ENCODE assay signal across 14 mouse cellular contexts in genomic region chr1:91952912-91953311, GRCm38 (mm10).
"Had no signal": no experiment of that assay in that cellular context is flagged by ENCODE, and none has a peak within 500 bp of the region (broad histone marks: within the 10 kb centered on the region; RNA-seq: fewer than 3 reads in every experiment).

No protein-coding gene starts in this region.

- H3K4me3 ChIP-seq: layer of hippocampus, adult 2 months; limb, embryonic 13.5 days had no signal

- ATAC-seq: lung, postnatal 0 days; midbrain, embryonic 16.5 days had no signal

- DNase-seq: kidney, adult 18-20 months; kidney, postnatal 10 days; kidney, postnatal 4 days; lung, adult 2 months; lung, postnatal 36 days; right cerebral cortex, adult 18-20 months; spleen, adult 18-20 months; thymus, adult 18-20 months; thymus, postnatal 14 days had no signal

- H3K27ac ChIP-seq: layer of hippocampus, adult 2 months; limb, embryonic 13.5 days; liver, embryonic 14.5 days had no signal
